Mouse (Mus musculus): ENCODE results near the gene Rnf183.

Rnf183 gene

DNA sequence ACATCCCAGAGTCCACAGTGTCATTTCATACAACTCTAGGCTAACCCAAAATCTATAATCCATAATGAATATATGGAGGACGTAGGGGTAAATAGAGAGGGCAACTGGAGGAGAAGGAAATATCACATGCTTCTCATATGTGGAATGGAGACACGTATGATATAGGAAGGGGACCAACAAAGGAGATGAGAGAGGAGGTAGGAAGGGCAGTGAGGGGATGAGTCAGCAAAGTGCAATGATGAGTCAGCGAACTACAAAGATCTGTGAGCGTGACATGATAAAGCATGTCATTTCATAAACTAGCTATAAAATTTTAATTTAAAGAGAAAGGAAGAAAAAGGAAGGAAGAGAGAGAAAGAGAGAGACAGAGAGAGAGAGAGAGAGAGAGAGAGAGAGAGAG, 3.5 kb downstream of the Rnf183 start:
- in situ Hi-C loops (cut with MboI; ENCODE audit: unreplicated experiment in 2 of 2) = no loop called here

DNA sequence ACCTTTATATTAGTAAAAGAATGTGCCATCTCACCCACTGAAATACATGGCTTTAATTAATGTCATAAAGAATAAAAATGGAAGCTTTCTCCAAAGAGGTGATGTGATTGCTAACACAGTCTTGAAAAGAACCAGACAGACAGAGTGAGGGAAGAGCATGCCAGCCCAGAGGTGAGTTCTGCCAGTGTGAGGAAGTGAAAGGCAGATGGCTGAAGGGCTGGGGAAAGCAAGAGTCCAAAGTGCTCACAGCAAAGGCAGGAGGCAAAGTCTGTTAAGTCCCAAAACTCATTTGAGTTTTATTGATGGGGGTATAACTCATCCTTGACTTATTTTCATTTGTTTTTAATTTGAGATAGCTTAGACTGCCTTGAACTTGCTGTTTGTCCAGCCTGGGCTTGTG, 4.4 kb downstream of the Rnf183 start:
- in situ Hi-C loops (cut with MboI; ENCODE audit: unreplicated experiment in 2 of 2) = no loop called here

DNA sequence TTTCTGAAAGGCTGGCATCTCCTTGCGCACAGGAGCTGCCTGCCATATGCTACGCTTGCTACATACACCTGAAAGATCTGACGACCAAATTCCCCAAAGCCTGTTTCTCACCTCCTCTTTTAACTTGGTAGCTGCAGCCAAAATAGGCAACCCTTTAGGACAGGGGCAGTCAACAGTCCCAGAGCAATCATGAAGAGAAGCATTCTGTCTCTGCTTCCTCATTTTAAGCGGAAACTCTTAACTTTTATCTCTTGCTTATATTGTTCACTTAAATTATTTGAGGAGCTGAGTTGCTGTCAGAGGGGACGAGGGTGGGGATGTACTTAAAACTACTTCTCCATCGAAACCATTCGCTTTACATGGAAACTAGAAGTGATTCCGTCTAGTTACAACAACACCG, 5.4 kb downstream of the Rnf183 start:
- in situ Hi-C loops (cut with MboI; ENCODE audit: unreplicated experiment in 2 of 2) = no loop called here

DNA sequence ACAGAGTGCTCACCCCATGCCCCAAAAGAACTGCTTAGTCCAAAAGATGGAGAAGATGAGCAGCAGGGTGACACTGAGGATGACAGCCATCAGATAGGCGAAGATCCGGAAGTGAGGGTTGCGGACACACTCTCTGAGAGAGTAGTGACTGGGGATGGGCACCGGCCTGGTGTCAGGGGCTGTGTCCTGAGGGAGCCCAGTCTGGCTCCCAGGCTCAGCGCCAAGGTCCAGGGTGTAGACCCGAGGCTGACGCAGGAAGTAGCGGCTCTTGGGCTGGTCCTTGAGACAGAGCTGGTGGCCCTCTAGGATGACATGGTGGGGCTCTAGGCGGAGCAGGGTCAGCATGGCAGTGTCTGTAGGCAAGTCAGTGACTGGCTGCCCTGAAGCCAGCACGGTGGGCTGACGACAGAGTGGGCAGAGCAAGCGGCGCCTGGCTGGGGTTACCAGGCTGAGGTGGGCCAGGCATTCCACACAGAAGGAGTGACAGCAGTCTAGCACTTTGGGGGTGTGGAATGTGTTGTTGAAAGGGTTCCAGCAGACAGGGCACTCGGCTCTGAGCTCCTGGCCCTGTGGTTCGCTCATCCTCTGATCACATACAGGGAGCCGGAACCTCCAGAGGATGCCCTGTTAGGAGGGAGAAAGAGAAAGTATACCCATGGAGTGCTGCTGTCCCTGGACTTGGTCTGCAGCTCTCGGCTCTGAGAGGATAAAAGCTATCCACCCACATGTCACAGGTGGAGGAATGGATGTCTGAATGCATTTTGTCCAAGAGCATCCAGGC, 6.9 kb downstream of the Rnf183 start:
- in situ Hi-C loops (cut with MboI; ENCODE audit: unreplicated experiment in 2 of 2) = no loop called here

DNA sequence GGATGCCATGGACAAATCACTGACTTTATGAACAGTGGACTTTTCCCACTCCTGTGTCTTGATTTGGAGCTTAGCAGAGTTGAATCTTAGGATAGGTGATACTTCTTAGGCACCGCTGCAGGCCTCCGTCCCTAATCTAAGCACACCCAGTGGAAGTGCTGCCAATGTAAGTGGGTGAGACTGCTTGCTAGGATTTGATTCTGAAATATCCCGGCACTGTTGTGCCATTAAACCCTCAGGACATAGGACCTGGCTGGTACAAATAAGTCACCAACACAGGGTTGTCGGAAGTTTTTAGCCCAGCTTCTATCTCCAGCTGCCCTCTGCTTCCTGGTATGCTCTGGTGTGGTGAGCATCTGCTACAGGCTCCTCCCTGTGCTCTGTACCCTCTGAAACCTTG, 9.2 kb downstream of the Rnf183 start:
- in situ Hi-C loops (cut with MboI; ENCODE audit: unreplicated experiment in 2 of 2) = no loop called here

DNA sequence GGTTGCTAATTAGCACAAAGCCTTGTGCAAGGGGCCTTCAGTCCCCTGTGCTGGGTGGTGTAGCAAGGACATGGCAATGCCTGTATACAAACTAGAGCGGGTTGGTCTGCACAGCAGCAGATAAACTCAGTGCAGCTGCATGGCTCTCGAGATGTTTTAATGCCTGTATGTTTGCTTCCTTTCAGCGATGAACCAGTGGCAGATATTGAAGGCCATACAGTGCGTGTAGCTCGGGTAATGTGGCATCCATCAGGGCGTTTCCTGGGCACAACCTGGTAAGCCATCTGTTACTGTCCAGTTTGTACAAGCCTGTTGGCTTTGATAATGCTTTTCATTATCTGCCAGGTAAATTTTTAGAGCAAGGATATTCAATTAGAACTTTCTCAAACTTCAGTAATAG, 16.0 kb downstream of the Rnf183 start:
- in situ Hi-C loops (cut with MboI; ENCODE audit: unreplicated experiment in 2 of 2) = loop anchor here (5.0 kb wide), 2 partner anchors 93 to 98 kb away; partner anchors contain the start of gene Alad (in 1 of the 2)

DNA sequence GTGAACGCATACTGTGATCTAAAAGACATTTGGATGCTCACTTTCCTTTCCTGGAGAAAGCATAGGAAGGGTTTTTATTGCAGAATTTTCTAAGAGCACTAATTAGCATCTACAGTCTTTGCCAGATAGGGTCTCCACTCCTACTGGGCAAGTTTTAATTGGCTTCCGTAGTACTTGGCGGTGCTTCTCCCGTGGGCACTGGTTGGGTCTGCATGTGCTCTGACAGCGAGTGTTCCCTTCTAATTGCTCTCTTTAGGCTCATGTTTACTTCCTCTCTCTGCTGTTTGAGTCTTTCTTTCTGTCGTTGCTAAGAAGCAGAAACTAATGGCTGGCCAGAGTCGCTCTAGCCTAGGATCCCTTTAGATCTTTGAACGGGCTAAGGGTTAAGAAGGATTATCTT, 16.6 kb downstream of the Rnf183 start:
- in situ Hi-C loops (cut with MboI; ENCODE audit: unreplicated experiment in 2 of 2) = loop anchor here (5.0 kb wide), 2 partner anchors 94 to 99 kb away; partner anchors contain the start of gene Alad (in 1 of the 2)

DNA sequence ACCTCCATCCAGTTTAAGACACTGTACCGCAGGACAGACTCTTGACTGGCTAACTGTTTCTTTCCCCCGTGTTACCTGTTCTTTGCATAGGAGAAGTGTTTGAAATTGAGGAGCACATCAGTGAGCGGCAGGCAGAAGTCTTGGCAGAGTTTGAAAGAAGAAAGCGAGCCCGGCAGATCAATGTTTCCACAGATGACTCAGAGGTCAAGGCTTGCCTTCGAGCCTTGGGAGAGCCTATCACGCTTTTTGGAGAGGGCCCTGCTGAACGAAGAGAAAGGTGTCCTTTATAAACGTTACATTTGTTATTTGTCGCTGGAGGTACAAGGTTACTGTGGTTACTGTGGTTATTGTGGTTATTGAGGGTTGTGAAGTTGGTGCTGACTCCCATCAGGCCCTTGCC, 23.4 kb downstream of the Rnf183 start:
- in situ Hi-C loops (cut with MboI; ENCODE audit: unreplicated experiment in 2 of 2) = no loop called here

DNA sequence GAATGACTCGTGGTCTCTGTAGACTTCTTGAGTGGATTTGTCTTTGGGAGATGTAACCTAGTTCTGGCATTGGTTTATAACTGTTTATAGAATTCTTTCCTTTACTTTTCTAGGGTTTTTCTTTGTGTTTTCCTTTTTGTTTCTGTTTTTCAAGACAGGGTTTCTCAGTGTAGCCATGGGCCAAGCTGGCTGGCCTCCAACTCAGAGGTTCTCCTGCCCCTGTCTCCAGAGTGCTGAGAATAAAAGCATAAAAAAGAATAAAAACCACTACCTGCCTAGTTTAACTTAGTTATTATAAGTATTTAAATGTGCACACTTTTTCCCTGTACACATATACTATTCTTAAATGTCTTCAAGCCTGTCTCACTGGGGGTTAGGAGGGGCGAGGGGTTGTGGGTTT, 24.7 kb downstream of the Rnf183 start:
- in situ Hi-C loops (cut with MboI; ENCODE audit: unreplicated experiment in 2 of 2) = no loop called here

DNA sequence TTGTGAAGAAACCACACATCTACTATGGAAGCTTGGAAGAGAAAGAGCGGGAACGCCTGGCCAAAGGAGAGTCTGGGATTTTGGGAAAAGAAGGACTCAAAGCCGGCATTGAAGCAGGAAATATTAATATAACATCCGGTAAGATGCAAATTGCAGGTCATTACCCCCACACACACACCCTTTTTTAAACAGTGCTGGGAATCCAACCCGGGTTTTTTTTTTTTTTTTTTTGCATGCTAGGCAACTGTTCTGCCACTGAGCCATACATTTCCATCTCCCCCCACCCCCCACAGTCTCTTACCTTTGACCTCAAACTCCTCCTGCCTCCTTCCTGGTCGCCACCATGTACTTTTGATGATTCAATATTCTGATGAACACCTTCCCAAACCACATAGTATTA, 25.4 kb downstream of the Rnf183 start:
- in situ Hi-C loops (cut with MboI; ENCODE audit: unreplicated experiment in 2 of 2) = loop anchor here in 1 of 2 experiments (10.0 kb wide), 1 partner anchor 125 kb away; no protein-coding TSS in a partner anchor

DNA sequence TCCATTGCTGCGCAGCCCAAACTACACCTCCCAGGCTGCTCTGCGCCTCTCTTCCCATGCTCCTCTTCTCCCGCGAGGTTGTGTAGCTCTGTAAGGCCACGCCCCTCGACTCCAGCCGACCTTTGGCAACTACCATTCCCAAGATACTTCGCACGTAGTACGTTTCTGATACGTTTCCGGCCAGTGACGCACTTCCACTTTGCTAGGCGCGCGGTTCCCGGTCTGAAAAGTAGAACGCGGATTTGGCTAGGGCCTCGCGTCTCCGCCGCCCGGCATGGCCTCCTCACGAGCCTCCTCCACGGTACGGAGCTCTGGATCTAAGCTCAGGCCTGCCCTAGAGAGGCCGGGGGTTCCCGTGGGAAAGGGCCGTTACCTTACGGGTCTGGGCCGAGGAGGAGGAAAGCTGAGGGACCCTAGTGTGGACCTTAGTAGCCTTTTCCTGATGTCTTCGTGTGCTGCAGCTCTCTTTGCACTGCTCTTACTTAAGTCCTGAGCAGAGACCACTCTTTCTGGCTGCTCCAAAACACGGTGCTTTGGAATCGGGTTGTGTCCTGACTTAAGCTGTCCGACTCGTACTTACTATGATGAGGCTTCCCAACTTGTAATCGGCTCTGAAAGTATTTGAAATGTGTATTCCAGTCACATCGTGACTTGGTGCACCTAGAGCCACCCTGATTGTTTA, 26.3 kb downstream of the Rnf183 start, which contains the start of the genes Cdc26 and Prpf4:
Gene Cdc26, minus strand, starts transcription at position 42 of the 682 bp plus-strand sequence.
Gene Prpf4, plus strand, starts transcription at position 197 of the 682 bp plus-strand sequence.
- in situ Hi-C loops (cut with MboI; ENCODE audit: unreplicated experiment in 2 of 2) = loop anchor here in 1 of 2 experiments (10.0 kb wide), 1 partner anchor 124 kb away; no protein-coding TSS in a partner anchor

DNA sequence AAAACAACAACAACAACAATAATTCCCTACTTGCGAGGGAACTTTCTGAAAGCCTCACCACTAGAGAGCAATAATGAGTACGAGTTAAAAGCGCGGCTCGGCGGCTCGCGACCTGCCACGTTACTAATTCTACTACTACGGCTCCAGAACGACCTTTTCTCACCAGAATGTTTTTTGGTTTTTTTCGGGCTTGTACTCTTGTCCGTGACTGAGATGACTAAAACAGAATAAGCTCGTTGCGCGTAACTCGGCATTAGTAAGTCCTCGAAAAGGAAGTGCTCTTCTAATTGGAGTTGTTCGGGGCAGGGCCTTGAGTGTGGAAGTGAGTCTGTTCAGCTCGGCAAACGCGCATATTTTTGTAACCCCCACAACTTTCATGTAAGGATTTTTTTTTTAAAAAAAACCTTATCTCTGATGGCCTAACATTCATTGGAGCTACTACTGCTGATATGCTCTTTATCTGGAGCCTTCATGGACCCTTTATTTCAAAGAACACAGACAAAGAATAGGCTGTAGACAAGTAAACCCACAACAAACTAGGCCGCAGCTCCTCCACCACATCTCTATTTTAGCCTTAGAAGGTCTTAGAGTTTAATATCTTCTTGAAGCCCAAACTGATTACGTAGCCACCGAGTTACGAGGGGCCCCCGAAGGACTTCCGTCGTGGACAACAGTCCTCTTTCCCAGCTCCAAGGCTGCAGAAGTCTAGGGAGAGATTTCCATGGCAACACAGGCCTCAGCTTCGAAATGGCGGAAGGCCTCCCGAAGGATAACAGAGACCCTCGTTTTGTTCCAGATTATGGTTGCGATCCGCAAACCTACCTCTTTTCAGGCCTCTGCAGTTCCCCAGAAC, 27.1 kb downstream of the Rnf183 start:
- in situ Hi-C loops (cut with MboI; ENCODE audit: unreplicated experiment in 2 of 2) = loop anchor here in 1 of 2 experiments (10.0 kb wide), 1 partner anchor 123 kb away; no protein-coding TSS in a partner anchor

DNA sequence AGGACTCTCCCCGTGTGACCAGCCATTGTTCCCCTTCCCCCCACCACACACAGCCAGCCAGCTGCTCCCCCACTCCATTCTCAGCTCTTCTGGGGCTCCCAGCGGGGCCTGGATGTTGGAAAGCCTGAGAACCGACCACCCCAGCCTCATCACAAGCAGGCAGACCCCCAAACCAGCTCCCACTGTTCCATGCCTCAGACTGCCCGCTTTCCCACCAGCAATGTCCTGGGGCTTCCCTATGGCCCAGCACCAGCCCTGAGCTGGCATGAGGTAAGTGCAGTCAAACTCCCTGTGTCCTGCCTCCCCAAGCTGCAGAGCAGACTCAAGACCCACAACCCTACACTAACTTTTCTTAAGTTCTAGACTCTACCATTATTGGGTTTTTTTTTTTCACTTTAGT, 28.9 kb downstream of the Rnf183 start:
- in situ Hi-C loops (cut with MboI; ENCODE audit: unreplicated experiment in 2 of 2) = loop anchor here in 1 of 2 experiments (10.0 kb wide), 1 partner anchor 121 kb away; no protein-coding TSS in a partner anchor

DNA sequence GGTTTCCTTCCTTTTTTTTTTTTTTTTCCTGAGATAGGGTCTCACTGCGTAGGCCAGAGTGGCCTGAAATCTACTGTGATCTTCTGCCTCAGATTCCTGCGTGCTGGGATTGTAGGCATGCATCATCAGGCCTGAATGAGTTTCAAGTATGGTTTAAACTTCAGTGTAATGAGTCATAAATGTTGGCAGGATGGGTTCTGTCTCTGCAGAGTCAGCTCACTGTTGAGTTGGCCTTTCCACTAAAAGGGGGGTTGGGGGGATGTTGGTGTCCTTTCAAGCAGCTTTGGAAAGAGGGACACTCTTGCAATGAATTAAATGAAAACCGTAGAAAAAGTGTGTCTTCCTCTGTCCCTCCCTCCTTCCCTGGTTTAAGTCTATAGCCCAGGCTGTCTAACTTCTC, 36.1 kb downstream of the Rnf183 start:
- in situ Hi-C loops (cut with MboI; ENCODE audit: unreplicated experiment in 2 of 2) = no loop called here

DNA sequence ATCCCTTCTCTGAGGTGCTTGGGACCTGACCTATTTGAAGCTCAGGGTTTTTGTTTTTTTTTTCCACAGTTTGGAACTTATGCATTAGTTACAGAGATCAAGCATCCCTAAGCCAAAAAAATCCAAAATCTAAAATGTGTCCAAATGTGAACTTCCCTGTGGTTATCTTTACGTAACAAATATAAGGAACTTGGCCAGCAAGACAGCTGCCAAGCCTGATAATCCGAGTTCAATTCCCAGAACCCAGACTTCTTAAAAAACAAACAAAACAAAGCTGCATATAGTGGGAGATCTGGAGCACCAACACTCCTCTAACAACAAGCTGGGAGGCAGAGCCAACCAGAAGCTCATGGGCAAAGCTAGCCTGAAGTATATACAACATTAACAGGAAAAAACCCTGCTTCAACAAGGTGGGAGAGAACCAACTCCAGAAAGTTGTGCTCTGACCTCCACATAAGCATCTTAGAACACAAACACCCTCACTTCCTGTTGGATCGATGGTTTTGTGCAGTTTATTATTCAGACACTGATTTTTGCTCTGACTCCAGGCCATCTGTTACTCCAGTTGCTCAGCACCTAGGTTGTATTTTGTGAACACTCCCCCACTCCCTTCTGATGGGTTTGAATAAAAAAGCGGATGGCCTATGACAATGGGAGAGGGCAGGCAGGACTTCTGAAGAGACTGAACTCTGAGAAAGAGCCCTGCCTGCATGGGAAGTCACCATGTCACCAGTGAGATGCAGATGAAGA, 37.3 kb downstream of the Rnf183 start:
- in situ Hi-C loops (cut with MboI; ENCODE audit: unreplicated experiment in 2 of 2) = no loop called here

DNA sequence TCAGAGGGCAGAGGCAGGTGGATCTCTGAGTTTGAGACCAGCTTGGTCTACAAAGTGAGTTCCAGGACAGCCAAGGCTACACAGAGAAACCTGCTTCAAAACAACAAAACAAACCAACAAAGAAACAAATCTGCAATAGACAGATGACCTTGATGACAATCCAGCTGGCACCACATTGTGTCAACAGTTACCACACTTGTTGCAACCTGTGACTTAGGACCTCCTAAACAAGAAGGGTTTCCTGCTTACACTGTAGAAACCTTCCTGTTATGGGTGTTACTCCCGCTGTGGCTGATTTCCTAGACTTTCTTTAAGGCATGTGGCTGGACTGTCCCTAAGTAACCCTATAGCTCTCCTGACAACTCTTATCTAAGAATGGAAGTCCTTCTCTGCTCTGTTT, 39.2 kb downstream of the Rnf183 start:
- in situ Hi-C loops (cut with MboI; ENCODE audit: unreplicated experiment in 2 of 2) = no loop called here

DNA sequence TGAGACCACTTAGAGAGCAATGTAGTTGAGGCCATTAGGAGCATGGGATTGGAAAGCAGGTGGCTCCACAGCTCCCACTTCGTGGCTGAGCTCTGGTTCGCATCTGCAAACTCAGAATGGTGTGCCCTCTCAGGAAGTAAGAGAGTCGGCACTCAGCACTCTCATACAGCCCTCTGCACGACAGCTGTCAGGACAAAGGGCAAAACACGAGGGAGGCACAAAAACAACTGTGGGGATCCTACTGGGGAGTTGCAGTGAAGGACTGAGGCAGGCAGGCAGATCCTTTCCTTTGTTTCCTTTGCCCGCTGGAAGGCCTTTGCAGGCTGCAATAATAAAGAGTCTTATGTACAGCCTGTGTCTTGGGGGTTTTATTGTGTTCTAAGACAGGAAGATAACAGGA, 41.6 kb downstream of the Rnf183 start:
- in situ Hi-C loops (cut with MboI; ENCODE audit: unreplicated experiment in 2 of 2) = no loop called here

DNA sequence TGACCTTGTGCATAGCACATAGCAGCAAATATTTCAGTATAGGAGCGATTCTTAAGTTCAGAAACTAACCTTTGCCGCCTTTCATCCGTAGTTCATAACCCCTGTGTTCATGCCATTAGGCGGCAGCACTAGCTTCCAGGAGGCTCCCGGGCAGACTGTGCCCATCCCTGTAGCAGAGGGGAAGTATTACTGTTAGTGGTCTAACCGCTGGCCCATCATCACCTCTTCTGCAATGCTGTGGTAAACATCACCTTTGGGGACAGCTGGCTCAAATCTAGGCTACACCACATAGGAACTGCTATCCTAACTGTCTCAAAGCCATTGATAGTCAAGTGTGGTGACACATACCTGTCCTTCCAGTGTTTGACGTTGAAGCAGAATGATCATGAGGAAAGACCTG, 43.2 kb downstream of the Rnf183 start:
- in situ Hi-C loops (cut with MboI; ENCODE audit: unreplicated experiment in 2 of 2) = no loop called here

DNA sequence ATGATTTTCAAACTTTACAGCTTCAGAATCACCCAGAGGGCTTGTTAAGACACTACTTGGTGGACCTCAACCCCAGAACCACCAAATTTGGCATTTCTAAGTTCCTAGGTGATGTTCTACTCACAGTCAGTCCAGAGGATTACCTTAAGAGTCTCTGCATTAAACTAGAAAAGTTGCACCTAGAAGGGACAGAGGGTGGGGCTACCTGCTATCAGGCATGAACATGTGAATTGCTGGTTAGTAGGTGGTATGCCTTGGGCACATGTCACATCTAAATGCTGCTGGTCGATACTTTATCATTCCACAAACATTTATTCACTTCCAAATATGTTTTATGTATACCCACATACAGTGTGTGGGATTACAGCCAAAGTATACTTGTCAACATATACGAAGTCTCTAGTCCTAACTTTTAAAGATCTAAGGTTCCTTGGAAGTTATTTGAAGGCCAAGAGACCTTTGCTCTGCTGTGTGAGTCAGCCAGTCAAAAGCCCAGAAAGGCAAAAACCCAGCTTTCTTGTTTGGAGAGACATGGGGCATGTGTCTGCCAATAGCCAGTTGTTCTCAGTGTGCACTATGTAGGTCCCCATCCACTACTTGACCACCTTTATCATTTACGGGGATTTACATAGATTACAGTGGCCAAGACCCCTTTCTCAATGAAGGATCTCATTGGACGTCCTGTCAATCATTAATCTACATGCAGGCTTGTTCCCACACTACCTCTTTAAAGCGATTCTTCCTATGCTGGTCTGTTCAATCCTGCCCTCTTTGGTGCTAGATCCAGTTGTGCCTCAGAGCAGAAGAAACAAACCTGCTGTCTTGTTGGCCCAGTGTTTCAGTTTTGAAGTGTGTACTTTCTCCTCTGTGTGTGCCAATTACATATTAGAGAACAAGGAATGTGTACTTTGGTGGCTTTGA, 45.2 kb downstream of the Rnf183 start:
- in situ Hi-C loops (cut with MboI; ENCODE audit: unreplicated experiment in 2 of 2) = no loop called here

All from v-Abl transformed pro-B cells (cell line).